Mouse (Mus musculus) midbrain, embryonic 11.5 days (tissue): ENCODE results near the gene Hps6. TPM values are rescaled to one million over a fixed set of nuclear protein-coding genes. Genes with fewer than 3 reads are reported as not detected.

Experiments
- ATAC-seq: fragments of 200-750 bp; cut with Nextera tagmentation; 2 replicates; pipeline ENCODE4 v1.8.0; 2017; ENCODE audit warnings: moderate TSS enrichment, moderate library complexity; ENCODE audit not compliant: low FRiP score
- DNase-seq: peaks from one replicate; pipeline ENCODE4 v3.0.0; 2015; ENCODE audit warnings: low spot score; ENCODE audit errors: missing footprints
- H3K27ac ChIP-seq: fragments of 300-500 bp; sonication (generic); 2 replicates; pipeline ENCODE4 v1.5.1; 2014; ENCODE audit warnings: low read depth, low read length
- H3K27me3 ChIP-seq: fragments of 300-500 bp; sonication (generic); 2 replicates; pipeline ENCODE4 v1.6.1; 2014; ENCODE audit warnings: mild to moderate bottlenecking, low read length, moderate library complexity, mixed read lengths; ENCODE audit not compliant: control insufficient read depth, insufficient read depth
- H3K36me3 ChIP-seq: fragments of 300-500 bp; sonication (generic); 2 replicates; pipeline ENCODE4 v1.6.1; 2014; ENCODE audit warnings: mild to moderate bottlenecking, low read length, moderate library complexity, mixed read lengths; ENCODE audit not compliant: control insufficient read depth, insufficient read depth
- H3K4me1 ChIP-seq: fragments of 300-500 bp; sonication (generic); 2 replicates; pipeline ENCODE4 v1.6.1; 2014; ENCODE audit warnings: low read length; ENCODE audit not compliant: control insufficient read depth, insufficient read depth
- H3K4me2 ChIP-seq: fragments of 300-500 bp; sonication (generic); 2 replicates; pipeline ENCODE4 v1.6.1; 2014; ENCODE audit warnings: mild to moderate bottlenecking, moderate library complexity
- H3K4me3 ChIP-seq: fragments of 300-500 bp; sonication (generic); 2 replicates; pipeline ENCODE4 v1.5.1; 2014; ENCODE audit warnings: low read depth, low read length
- H3K9ac ChIP-seq: fragments of 300-500 bp; sonication (generic); 2 replicates; pipeline ENCODE4 v1.6.1; 2014; ENCODE audit warnings: low read length
- H3K9me3 ChIP-seq: fragments of 300-500 bp; sonication (generic); 2 replicates; pipeline ENCODE4 v1.6.1; 2016; ENCODE audit warnings: low read length; ENCODE audit not compliant: control insufficient read depth
- WGBS: fragments of 180-500 bp; shearing (Covaris S2); extraction: QIAGEN DNeasy Blood & Tissue Kit; methylation state at CpG from one replicate; pipeline ENCODE4 v1.1.7; 2014; 5-methylcytosine and 5-hydroxymethylcytosine counted together
- polyA plus RNA-seq: library from polyadenylated mRNA; unstranded; fragments of >200 nt; fragmentation: Nextera tagmentation; extraction: Ambion mirVana; gene quantifications from 2 replicates; pipeline ENCODE4 v1.2.1, GENCODE M21; 2014

Hps6 gene
- polyA plus RNA-seq, 1 experiment from 2014 or later: 1.4 TPM

DNA sequence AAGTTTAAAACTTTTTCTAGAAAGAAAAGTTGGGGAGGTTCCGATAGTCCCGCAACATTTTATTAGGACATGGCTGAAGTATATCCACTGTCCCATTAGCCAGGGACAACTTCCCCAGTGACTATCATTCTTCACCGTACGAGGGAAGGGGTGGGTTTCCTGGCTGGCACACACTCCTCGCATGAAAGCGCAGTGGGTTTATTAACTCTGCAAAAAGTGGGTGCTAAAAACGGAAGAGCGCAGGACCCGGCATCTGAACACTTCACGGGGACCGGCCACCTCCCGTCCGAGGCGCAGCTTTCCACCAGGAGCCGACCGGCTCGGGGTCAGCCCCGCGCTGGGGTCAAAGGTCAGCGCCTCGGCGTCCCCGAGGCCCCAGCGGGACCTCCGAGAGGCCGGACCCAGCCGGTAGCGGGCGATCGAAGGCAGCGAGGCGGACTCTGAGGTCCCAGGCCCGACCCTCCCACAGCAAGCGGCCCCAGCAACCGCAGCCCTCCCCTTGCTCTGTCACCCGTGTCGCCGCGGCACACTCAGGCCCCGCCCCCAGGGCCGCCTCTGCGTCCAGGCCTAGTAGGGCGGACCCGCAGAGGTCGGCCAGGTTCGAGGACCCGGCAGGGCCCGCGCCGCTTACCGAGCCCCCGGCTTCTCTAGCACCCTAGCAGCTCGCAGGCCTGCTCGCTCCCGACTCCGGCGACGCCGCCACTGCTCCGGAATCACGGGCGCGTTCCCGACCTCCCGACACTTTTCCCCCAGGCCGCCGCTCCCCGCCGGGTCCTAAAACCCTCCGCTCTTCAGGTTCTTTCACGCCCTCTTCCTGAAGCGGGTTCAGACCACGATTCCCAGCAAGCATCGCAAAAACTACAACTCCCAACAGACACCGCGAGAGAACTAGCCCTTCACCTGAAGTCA, 5.3 kb upstream of the Hps6 start, which contains the start of gene Armh3:
TSS of gene Armh3 (minus strand) at position 704 of the 909 bp plus-strand sequence.
- Histone ChIP-seq H3K4me1 (no peaks in the 10 kb centered on the region), H3K9me3 (no peaks in the 10 kb centered on the region), H3K9ac (peak within 1 kb of the TSS; percentile 77), H3K27me3 (no peaks in the 10 kb centered on the region), H3K36me3 (no peaks in the 10 kb centered on the region), H3K4me3 (peak within 1 kb of the TSS; percentile 76), H3K27ac (peak within 1 kb of the TSS; percentile 82), H3K4me2 (peak within 1 kb of the TSS; percentile 62)
- WGBS: 2% methylated on average over 67 of the region's 76 CpGs
- DNase-seq (peak; percentile 99), ATAC-seq (peak; percentile 92)

DNA sequence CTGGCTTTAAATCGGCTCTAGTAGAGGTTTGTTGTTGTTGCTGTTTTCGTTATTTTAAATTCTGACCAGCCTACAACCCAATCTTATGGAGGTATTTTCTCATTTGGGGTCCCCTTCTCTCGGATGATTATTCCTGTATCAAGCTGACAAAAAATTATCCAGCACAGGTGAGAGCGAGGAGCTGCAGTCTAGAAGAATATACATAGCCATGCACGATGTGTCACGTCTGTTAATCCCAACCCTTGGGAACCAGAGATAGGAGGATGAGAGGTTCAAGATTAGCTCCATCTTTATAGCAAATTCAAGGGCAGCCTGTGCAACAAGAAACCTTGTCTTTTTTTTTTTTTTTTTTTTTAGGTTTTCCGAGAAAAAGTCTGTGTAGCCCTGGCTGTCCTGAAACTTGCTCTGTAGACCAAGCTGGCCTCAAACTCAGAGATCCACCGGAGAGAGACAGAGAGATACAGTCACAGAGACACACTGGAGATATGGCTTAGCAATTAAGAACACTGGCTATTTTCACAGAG, 4.6 kb upstream of the Hps6 start:
- WGBS: 16% methylated on average over 8 of the region's 8 CpGs
- Histone ChIP-seq H3K9me3 (no peaks in the 10 kb centered on the region), H3K4me2 (peak overlapping the region; percentile 62), H3K4me3 (peak overlapping the region; percentile 76), H3K27me3 (peaks cover 3% of the 10 kb centered on the region; the same call in 1 of the 2 replicates), H3K36me3 (no peaks in the 10 kb centered on the region), H3K9ac (no peak overlapping the region), H3K4me1 (peaks cover 2% of the 10 kb centered on the region), H3K27ac (no peak overlapping the region)
- ATAC-seq (no peak), DNase-seq (no peak)

DNA sequence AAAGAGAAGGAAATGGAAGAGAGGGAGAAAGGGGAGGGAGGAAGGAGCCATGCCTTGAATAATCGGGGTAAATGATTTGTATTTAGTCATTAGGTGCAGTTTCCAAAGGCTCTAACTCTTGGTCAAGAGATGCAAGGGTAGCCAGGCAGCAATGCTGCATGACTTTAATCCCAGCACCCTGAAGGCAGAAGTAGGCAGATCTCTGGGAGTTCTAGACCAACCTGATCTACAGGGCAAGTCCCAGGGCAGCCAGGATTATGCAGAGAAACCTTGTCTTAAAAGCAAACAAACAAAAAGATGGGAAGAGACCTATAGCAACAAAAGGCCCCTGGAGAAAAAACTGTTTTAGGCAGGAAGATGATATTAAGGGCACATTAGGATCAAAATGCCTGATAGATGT, 3.9 kb upstream of the Hps6 start:
- ATAC-seq: no peak
- 64% methylated on average over 1 of the region's 1 CpGs for WGBS

DNA sequence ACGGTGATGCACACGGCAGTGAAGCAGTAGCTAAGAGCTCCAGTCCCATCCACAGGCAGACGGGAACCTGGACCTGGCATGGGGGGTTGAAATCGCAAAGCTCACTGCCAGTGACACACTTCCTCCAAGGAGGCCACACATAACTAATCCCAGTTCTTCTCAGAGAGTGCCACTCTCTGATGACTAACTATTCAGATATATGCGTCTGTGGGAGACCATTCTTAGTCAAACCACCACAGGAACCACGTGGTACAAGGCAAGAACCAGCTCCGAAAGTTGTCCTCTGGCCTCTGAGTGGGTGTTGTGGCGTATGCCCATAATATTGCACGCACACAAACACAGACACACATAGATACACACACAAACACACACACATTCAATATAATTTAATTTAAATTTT, 1.0 kb upstream of the Hps6 start:
- H3K27me3 ChIP-seq: peaks cover 11% of the 10 kb centered on the region
- DNase-seq (no peak), ATAC-seq (no peak)
- no peak overlapping the region for H3K9ac ChIP-seq
- no peak overlapping the region for H3K4me3 ChIP-seq
- H3K36me3 ChIP-seq: no peaks in the 10 kb centered on the region
- 80% methylated on average over 9 of the region's 9 CpGs for WGBS
- no peak overlapping the region for H3K27ac ChIP-seq
- no peaks in the 10 kb centered on the region for H3K9me3 ChIP-seq
- peaks cover 6% of the 10 kb centered on the region for H3K4me1 ChIP-seq
- no peak overlapping the region for H3K4me2 ChIP-seq

More for the DNA sequence above, 3.9 kb upstream of the Hps6 start:
- Histone ChIP-seq H3K9ac (no peak overlapping the region), H3K4me3 (no peak overlapping the region), H3K4me1 (peaks cover 6% of the 10 kb centered on the region), H3K27ac (no peak overlapping the region), H3K36me3 (no peaks in the 10 kb centered on the region), H3K4me2 (no peak overlapping the region), H3K27me3 (peaks cover 9% of the 10 kb centered on the region), H3K9me3 (no peaks in the 10 kb centered on the region)
- no peak for DNase-seq

DNA sequence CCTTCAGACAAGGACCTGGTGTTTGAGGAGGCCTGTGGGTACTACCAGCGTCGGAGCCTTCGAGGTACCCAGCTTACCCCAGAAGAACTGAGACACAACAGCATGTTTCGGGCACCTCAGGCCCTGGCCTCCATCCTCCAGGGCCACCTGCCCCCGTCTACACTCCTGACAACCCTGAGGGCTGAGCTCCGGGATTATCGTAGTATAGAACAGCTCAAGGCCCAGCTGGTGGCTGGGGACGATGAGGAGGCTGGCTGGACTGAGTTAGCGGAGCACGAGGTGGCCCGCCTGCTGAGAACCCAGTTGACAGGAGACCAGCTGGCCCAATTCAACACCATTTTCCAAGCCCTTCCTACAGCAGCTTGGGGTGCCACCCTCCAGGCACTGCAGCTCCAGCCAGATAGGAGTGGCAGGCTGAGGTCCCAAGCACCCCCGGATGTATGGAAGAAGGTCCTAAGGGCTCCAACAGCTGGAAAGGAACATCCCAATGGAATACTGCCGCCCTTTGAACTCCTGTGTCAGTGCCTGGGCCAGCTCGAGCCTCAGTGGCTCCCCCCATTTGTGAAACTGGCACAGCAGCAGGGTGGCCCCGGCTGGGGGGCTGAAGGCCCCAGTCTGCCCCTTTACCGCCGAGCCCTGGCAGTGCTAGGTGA, 1.6 kb downstream of the Hps6 start:
- DNase-seq: peak; percentile 86
- no peak overlapping the region for H3K4me2 ChIP-seq
- no peak overlapping the region for H3K4me3 ChIP-seq
- peaks cover 6% of the 10 kb centered on the region for H3K4me1 ChIP-seq
- no peak for ATAC-seq
- no peaks in the 10 kb centered on the region for H3K9me3 ChIP-seq
- 63% methylated on average over 17 of the region's 17 CpGs for WGBS
- H3K36me3 ChIP-seq: no peaks in the 10 kb centered on the region
- no peak overlapping the region for H3K9ac ChIP-seq
- no peak overlapping the region for H3K27ac ChIP-seq
- H3K27me3 ChIP-seq: peaks cover 11% of the 10 kb centered on the region

DNA sequence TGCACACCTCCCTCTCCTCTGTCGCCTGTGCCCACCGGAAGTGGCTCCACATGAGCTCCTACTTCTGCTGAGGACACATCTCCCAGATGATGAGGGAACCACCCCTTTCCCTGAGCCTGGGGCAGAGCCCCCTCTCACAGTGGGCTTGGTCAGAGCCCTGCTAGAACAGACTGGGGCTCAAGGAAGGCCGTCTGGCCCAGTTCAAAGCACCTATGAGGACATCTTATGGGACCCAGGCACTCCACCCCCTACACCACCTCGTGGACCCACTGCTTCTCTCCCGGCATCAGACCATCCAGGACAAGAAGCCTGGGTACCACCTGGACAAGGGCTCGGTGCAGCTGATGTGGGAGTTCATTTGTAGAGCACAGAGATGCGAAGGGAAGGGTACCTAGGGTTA, 2.4 kb downstream of the Hps6 start:
- no peak overlapping the region for H3K4me3 ChIP-seq
- peak; percentile 75 for DNase-seq
- no peak overlapping the region for H3K4me2 ChIP-seq
- H3K9me3 ChIP-seq: no peaks in the 10 kb centered on the region
- H3K4me1 ChIP-seq: peaks cover 6% of the 10 kb centered on the region
- ATAC-seq: no peak
- H3K36me3 ChIP-seq: no peaks in the 10 kb centered on the region
- no peak overlapping the region for H3K9ac ChIP-seq
- H3K27ac ChIP-seq: no peak overlapping the region
- WGBS: 86% methylated on average over 7 of the region's 7 CpGs
- peaks cover 11% of the 10 kb centered on the region for H3K27me3 ChIP-seq

DNA sequence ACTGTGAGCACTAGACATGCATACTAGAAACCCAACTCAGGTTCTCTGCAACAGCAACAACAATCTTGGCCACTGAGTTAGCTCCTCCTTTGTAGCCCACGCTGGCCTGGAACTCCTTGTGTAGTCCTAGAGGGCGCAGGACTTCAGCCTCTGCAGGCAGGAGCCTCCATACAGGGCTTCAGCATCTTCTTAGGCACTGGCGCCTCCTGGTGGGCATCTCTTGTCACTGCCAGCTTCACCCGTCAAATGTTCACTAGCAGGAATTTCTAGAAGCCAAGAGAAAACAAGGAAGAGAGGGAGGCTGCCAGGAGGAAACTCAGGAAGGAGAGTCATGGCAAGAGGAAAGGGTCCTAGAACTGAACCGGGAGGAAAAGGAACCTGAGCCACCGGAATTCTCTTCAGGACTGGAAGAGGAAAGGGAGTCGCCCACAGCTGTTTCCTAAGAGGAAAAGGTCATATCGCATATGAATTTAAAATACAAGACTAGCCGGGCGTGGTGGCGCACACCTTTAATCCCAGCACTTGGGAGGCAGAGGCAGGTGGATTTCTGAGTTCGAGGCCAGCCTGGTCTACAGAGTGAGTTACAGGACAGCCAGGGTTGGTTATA, 11.4 kb downstream of the Hps6 start:
- Histone ChIP-seq H3K27me3 (no peaks in the 10 kb centered on the region), H3K9me3 (no peaks in the 10 kb centered on the region), H3K4me3 (no peak overlapping the region), H3K4me2 (no peak overlapping the region), H3K9ac (no peak overlapping the region), H3K4me1 (no peaks in the 10 kb centered on the region), H3K36me3 (no peaks in the 10 kb centered on the region), H3K27ac (no peak overlapping the region)
- ATAC-seq (peak; percentile 70), DNase-seq (peak; percentile 98)
- WGBS: 42% methylated on average over 12 of the region's 12 CpGs

DNA sequence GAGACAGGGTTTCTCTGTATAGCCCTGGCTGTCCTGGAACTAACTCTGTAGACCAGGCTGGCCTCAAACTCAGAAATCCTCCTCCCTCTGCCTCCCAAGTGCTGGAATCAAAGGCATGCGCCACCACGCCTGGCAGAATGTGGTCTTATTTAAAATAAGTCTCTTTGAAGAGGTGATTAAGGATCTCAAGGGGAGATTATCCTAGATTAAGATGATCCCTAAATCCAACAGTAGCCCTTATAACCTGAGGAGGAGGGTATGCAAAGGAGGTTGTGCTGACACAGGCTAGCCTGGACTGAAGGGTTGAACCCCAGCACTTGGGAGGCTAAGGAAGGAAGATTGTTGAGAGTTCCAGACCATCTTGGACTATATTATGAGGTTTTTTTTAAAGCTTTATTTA, 12.7 kb downstream of the Hps6 start:
- no peak overlapping the region for H3K4me3 ChIP-seq
- no peak overlapping the region for H3K9ac ChIP-seq
- DNase-seq (peak; percentile 56), ATAC-seq (no peak)
- H3K9me3 ChIP-seq: no peaks in the 10 kb centered on the region
- H3K4me2 ChIP-seq: no peak overlapping the region
- 61% methylated on average over 2 of the region's 2 CpGs for WGBS
- H3K36me3 ChIP-seq: no peaks in the 10 kb centered on the region
- no peak overlapping the region for H3K27ac ChIP-seq
- no peaks in the 10 kb centered on the region for H3K4me1 ChIP-seq
- H3K27me3 ChIP-seq: no peaks in the 10 kb centered on the region
